Mouse (Mus musculus): ENCODE data around the gene Gnat2. TPM values are rescaled to one million over a fixed set of nuclear protein-coding genes. Genes with fewer than 3 reads are reported as not detected.

The Gnat2 gene
- polyA plus RNA-seq, 1 experiment from 2014 or later, result 1.6 TPM

DNA sequence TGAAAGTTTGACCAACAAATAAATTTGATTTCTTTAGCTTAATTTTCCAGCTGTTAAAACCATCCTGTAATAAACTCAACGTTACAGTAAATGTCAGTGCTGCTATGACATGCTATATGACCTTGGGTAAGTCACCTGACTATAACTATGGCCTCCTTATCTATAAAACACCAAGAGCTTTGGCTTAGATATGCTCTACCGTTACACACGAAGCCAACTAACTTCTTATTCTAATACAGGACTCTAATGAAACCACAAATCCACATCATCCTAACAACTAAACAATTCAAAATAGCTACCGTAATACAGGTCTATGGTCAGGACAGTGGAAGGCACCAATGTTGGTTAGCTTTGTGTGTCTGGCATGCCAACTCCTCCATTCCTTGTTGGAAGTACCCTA lies 37.2 kb downstream of the Gnat2 start:
- 92% methylated on average over 4 of the region's 4 CpGs for WGBS
- DNase-seq (ENCODE audit: low spot score), result no peak
- peaks cover 23% of the 10 kb centered on the region for H3K4me1 ChIP-seq

DNA sequence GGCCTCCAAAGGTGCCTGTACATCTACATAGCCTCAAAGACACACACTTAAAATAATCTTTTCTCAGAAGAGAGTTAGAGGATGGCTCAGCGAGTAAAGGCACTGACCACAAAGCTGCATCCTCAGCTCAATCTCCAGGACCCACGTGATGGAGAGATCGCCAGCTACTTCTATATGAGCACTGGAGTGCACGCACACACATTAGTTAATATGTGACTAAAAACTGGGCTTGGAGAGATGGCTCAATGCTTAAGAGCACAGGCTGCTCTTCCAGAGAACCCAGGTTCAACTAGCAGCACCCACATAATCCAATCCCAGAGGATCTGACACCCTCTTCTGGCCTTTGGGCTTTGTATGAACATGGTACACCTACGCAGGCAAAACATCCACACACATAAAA lies 38.6 kb downstream of the Gnat2 start:
- Histone ChIP-seq H3K27me3 (ENCODE audit: low read depth, poor library complexity, severe bottlenecking) (no peaks in the 10 kb centered on the region), H3K4me1 (peaks cover 23% of the 10 kb centered on the region), H3K9me3 (replicated peaks) (no peaks in the 10 kb centered on the region), H3K27ac (no peak overlapping the region), H3K36me3 (peaks cover 7% of the 10 kb centered on the region; the same call in 1 of the 2 replicates), H3K4me3 (no peak overlapping the region)
- DNase-seq (ENCODE audit: low spot score), result no peak
- 92% methylated on average over 5 of the region's 5 CpGs for WGBS

More for the DNA sequence above, 37.2 kb downstream of the Gnat2 start:
- H3K27ac ChIP-seq, result no peak overlapping the region
- H3K36me3 ChIP-seq, result 0 out of 2 replicates have a peak, but pooled peaks cover 2% of the 10 kb centered on the region
- no peaks in the 10 kb centered on the region for H3K27me3 ChIP-seq (ENCODE audit: low read depth, poor library complexity, severe bottlenecking)
- H3K4me3 ChIP-seq, result no peak overlapping the region
- H3K9me3 ChIP-seq (replicated peaks), result no peaks in the 10 kb centered on the region

GRCm38 (mm10) chr3:108131821-108132220 lies 39.2 kb downstream of the Gnat2 start:
- Histone ChIP-seq H3K4me1 (peaks cover 23% of the 10 kb centered on the region), H3K27ac (no peak overlapping the region), H3K9me3 (replicated peaks) (no peaks in the 10 kb centered on the region), H3K4me3 (no peak overlapping the region), H3K27me3 (ENCODE audit: low read depth, poor library complexity, severe bottlenecking) (no peaks in the 10 kb centered on the region), H3K36me3 (peaks cover 7% of the 10 kb centered on the region)
- no peak for DNase-seq (ENCODE audit: low spot score)
- WGBS, result 79% methylated on average over 1 of the region's 1 CpGs

- Histone ChIP-seq H3K9me3 (replicated peaks) (no peaks in the 10 kb centered on the region), H3K27me3 (ENCODE audit: low read depth, poor library complexity, severe bottlenecking) (no peaks in the 10 kb centered on the region), H3K4me1 (peaks cover 23% of the 10 kb centered on the region), H3K36me3 (peaks cover 14% of the 10 kb centered on the region), H3K4me3 (no peak overlapping the region), H3K27ac (no peak overlapping the region)
- WGBS, result 91% methylated on average over 1 of the region's 1 CpGs
- no peak for DNase-seq (ENCODE audit: low spot score)
These were observed 39.9 kb downstream of the Gnat2 start for GRCm38 (mm10) chr3:108132484-108132883.

DNA sequence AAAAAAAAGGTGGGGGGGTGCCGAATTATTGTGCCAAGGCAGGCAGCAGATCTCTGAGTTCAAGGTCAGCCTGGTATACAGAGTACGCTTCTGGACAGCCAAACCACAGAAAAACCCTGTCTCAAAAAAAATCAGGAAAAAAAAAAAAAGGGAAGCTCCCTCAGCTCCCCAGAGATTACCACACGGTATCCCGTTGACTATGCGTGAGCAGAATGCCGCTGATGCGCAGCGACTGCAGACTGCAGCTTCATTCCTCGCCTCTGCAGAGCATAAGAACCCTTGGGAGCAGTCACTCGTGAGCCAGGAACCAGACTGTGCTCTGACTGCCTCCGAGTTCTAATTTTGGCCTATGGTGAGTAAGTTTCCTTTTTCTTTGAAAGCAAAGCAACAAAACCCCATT lies 42.1 kb downstream of the Gnat2 start:
- no peak overlapping the region for H3K4me3 ChIP-seq
- no peak overlapping the region for H3K27ac ChIP-seq
- no peaks in the 10 kb centered on the region for H3K9me3 ChIP-seq (replicated peaks)
- H3K4me1 ChIP-seq, result peaks cover 4% of the 10 kb centered on the region; the same call in 1 of the 2 replicates
- DNase-seq (ENCODE audit: low spot score), result no peak
- peaks cover 22% of the 10 kb centered on the region for H3K36me3 ChIP-seq
- H3K27me3 ChIP-seq (ENCODE audit: low read depth, poor library complexity, severe bottlenecking), result no peaks in the 10 kb centered on the region
- WGBS, result 91% methylated on average over 11 of the region's 11 CpGs

GRCm38 (mm10) chr3:108139113-108139512 lies 46.5 kb downstream of the Gnat2 start:
- 94% methylated on average over 1 of the region's 1 CpGs for WGBS
- DNase-seq (ENCODE audit: low spot score), result no peak

GRCm38 (mm10) chr3:108140786-108141185 lies 48.2 kb downstream of the Gnat2 start:
- 90% methylated on average over 4 of the region's 4 CpGs for WGBS
- Histone ChIP-seq H3K36me3 (peaks cover 36% of the 10 kb centered on the region), H3K27ac (no peak overlapping the region), H3K4me1 (peaks cover 10% of the 10 kb centered on the region), H3K9me3 (replicated peaks) (no peaks in the 10 kb centered on the region), H3K27me3 (ENCODE audit: low read depth, poor library complexity, severe bottlenecking) (no peaks in the 10 kb centered on the region), H3K4me3 (no peak overlapping the region)
- no peak for DNase-seq (ENCODE audit: low spot score)

More at GRCm38 (mm10) chr3:108139113-108139512, 46.5 kb downstream of the Gnat2 start:
- no peaks in the 10 kb centered on the region for H3K9me3 ChIP-seq (replicated peaks)
- H3K36me3 ChIP-seq, result peaks cover 37% of the 10 kb centered on the region
- H3K27ac ChIP-seq, result no peak overlapping the region
- H3K4me3 ChIP-seq, result no peak overlapping the region
- no peaks in the 10 kb centered on the region for H3K4me1 ChIP-seq
- no peaks in the 10 kb centered on the region for H3K27me3 ChIP-seq (ENCODE audit: low read depth, poor library complexity, severe bottlenecking)

- no peaks in the 10 kb centered on the region for H3K9me3 ChIP-seq (replicated peaks)
- H3K4me1 ChIP-seq, result peaks cover 33% of the 10 kb centered on the region
- peak; percentile 97 for DNase-seq (ENCODE audit: low spot score)
- peak within 1 kb of the TSS; percentile 91 for H3K27ac ChIP-seq
- H3K36me3 ChIP-seq, result 0 out of 2 replicates have a peak, but pooled peaks cover 4% of the 10 kb centered on the region
- WGBS, result under 1% methylated on average over 63 of the region's 63 CpGs
- H3K4me3 ChIP-seq, result peak within 1 kb of the TSS; percentile 91
- H3K27me3 ChIP-seq (ENCODE audit: low read depth, poor library complexity, severe bottlenecking), result no peaks in the 10 kb centered on the region
These were observed 53.2 kb downstream of the Gnat2 start, which contains the start of gene Gnai3 for GRCm38 (mm10) chr3:108145534-108146445. Gnai3 (minus strand) TSS chr3:108146146.

GRCm38 (mm10) chr3:108146671-108147070 lies 54.1 kb downstream of the Gnat2 start:
- 63% methylated on average over 5 of the region's 5 CpGs for WGBS
- Histone ChIP-seq H3K27ac (peak overlapping the region; percentile 91), H3K4me1 (peaks cover 38% of the 10 kb centered on the region), H3K36me3 (no peaks in the 10 kb centered on the region), H3K9me3 (replicated peaks) (no peaks in the 10 kb centered on the region), H3K4me3 (peak overlapping the region; percentile 91), H3K27me3 (ENCODE audit: low read depth, poor library complexity, severe bottlenecking) (no peaks in the 10 kb centered on the region)
- no peak for DNase-seq (ENCODE audit: low spot score)

- Histone ChIP-seq H3K27me3 (ENCODE audit: low read depth, poor library complexity, severe bottlenecking) (no peaks in the 10 kb centered on the region), H3K27ac (no peak overlapping the region), H3K36me3 (no peaks in the 10 kb centered on the region), H3K4me3 (no peak overlapping the region; the same call in 1 of the 2 replicates), H3K4me1 (peaks cover 38% of the 10 kb centered on the region), H3K9me3 (replicated peaks) (no peaks in the 10 kb centered on the region)
- peak; percentile 86 for DNase-seq (ENCODE audit: low spot score)
- WGBS, result 73% methylated on average over 11 of the region's 11 CpGs
These were observed 55.0 kb downstream of the Gnat2 start for GRCm38 (mm10) chr3:108147386-108148235.
